21 mouse cellular contexts compared by ENCODE assay signal in the genomic region with DNA sequence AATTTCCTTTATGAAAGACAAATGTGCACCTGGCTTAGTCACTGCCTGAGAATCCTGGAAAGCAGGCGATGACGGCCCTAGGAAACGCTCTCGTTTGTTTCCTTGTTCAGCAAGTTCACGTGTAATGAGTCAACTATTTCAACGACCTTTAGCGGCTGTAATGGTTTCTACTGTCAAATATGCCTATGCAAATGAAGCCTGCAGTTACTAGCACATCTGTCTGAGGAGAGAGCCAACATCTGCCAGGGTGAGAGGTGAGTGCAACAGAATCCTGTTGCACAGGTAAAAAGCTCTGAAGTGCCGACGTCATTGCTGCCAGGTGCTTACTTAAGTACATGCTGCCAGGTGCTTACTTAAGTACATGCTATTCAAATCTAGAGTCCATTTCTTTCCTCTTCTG.
A peak's percentile ranks its signal among the peaks of the same experiment; 100 is the strongest.
DNase-seq lines count a peak whose midpoint lies in the region; TF ChIP-seq lines count a peak whose summit lies in the region.
"Had no signal": no experiment of that assay in that cellular context is flagged by ENCODE, and none has a peak within 500 bp of the region (broad histone marks: within the 10 kb centered on the region; RNA-seq: fewer than 3 reads in every experiment).

No protein-coding gene starts in this region.

- no peaks in the 10 kb centered on the region for H3K9me3 ChIP-seq in CH12.LX (replicated peaks; ENCODE audit: low read length)
- H3K9me3 ChIP-seq: embryonic facial prominence, embryonic 12.5 days; forebrain, embryonic 13.5 days; heart, embryonic 13.5 days; hindbrain, embryonic 12.5 days had no signal

- no peak; the same call in 1 of the 2 replicates for TF ChIP-seq EP300 in CH12.LX (IDR thresholded peaks at IDR 0.05; ENCODE audit: low read length)

- no peak overlapping the region for H3K9ac ChIP-seq in CH12.LX (ENCODE audit: insufficient read depth, low read depth)
- H3K9ac ChIP-seq: embryonic facial prominence, embryonic 12.5 days; forebrain, embryonic 13.5 days; forebrain, postnatal 0 days; heart, embryonic 13.5 days; hindbrain, embryonic 12.5 days had no signal

- in situ Hi-C loops in CH12.LX (cut with MboI; ENCODE audit: low pct_ligation_motif_present, low pct_unique_long_range_greater_than_20kb, low sequenced_read_pairs), result no loop called here

- no peak overlapping the region for H3K27ac ChIP-seq in CH12.LX (ENCODE audit: insufficient read depth, low read depth)
- H3K27ac ChIP-seq: embryonic facial prominence, embryonic 12.5 days; forebrain, embryonic 13.5 days; gastrocnemius, adult 2 months; heart, embryonic 13.5 days; hindbrain, embryonic 12.5 days had no signal

- TF ChIP-seq CTCF in CH12.LX (conservative IDR thresholded peaks at IDR 0.05 in 1 of 2, IDR thresholded peaks at IDR 0.05 in 1 of 2; ENCODE audit: low read depth in 2 of 2, low read length in 2 of 2), result no peak

- no peak; the same call in 1 of the 2 replicates for TF ChIP-seq RAD21 in CH12.LX (IDR thresholded peaks at IDR 0.05; ENCODE audit: low read depth, low read length)

- peaks cover 16 to 53% of the 10 kb centered on the region in 2 experiments for H3K4me1 ChIP-seq in CH12.LX (ENCODE audit: control insufficient read depth in 1 of 2, insufficient read depth in 2 of 2)
- H3K4me1 ChIP-seq: hindbrain, embryonic 12.5 days had no signal

- H3K79me2 ChIP-seq in CH12.LX (replicated peaks; ENCODE audit: control insufficient read depth, extremely low read depth, insufficient read depth, poor library complexity, severe bottlenecking), result no peaks in the 10 kb centered on the region

- H3K4me3 ChIP-seq in CH12.LX (replicated peaks in 1 of 3; ENCODE audit: low read depth in 2 of 3, low read length in 2 of 3, poor library complexity in 1 of 3), result no peak overlapping the region
- H3K4me3 ChIP-seq: embryonic facial prominence, embryonic 12.5 days; forebrain, embryonic 13.5 days; gastrocnemius, adult 2 months; heart, embryonic 13.5 days; hindbrain, embryonic 12.5 days had no signal

- dilution Hi-C loops in CH12.LX (cut with MboI; ENCODE audit: extremely low pct_ligation_motif_present, extremely low pct_unique_long_range_greater_than_20kb, low sequenced_read_pairs), result no loop called here

- H3K27me3 ChIP-seq in CH12.LX (replicated peaks), result no peaks in the 10 kb centered on the region
- H3K27me3 ChIP-seq: embryonic facial prominence, embryonic 12.5 days; forebrain, embryonic 13.5 days; heart, embryonic 13.5 days; hindbrain, embryonic 12.5 days had no signal

- no peaks in the 10 kb centered on the region for H3K36me3 ChIP-seq in CH12.LX (replicated peaks in 1 of 2; ENCODE audit: control insufficient read depth in 1 of 2, insufficient read depth in 1 of 2, low read length in 1 of 2)
- H3K36me3 ChIP-seq: embryonic facial prominence, embryonic 12.5 days; hindbrain, embryonic 12.5 days had no signal

- H3K4me2 ChIP-seq in CH12.LX (ENCODE audit: insufficient read depth, low read depth, poor library complexity, severe bottlenecking), result peak overlapping the region; percentile 17; the same call in 1 of the 2 replicates
- H3K4me2 ChIP-seq: embryonic facial prominence, embryonic 12.5 days; forebrain, embryonic 13.5 days; heart, embryonic 13.5 days; hindbrain, embryonic 12.5 days had no signal

- DNase-seq in kidney, adult 9 months, result peak; percentile 28
- DNase-seq in kidney, postnatal 4 days, result no peak
- peak; percentile 24 for DNase-seq in lung, postnatal 36 days
- no peak for DNase-seq in lung, postnatal 4 days
- DNase-seq in A20 (ENCODE audit: low read depth, low spot score) (peak; percentile 21), CH12.LX (ENCODE audit: extremely low read depth) (peak; percentile 75)
- DNase-seq in thymus, postnatal 36 days, result no peak
- no peak for DNase-seq in cerebellum, postnatal 10 days
- DNase-seq: adrenal gland, postnatal 10 days; B cell, adult 2 months; cerebellum, adult 11 months; cerebellum, adult 8-10 months; cerebellum, postnatal 25 days; forebrain, postnatal 0 days; gastrocnemius, adult 2 months; gastrocnemius, postnatal 25 days; heart, postnatal 4 days had no signal

- no peak for TF ChIP-seq POLR2A in CH12.LX (IDR thresholded peaks at IDR 0.05; ENCODE audit: low read depth, low read length)

TF ChIP-seq in CH12.LX, 34 proteins besides CTCF, POLR2A, EP300 and RAD21:
- TF ChIP-seq NELFE (IDR thresholded peaks at IDR 0.05; ENCODE audit: low read depth, low read length), result no peak
- TF ChIP-seq ZNF384 (IDR thresholded peaks at IDR 0.05; ENCODE audit: low read depth, low read length), result no peak
- peak; percentile 93 for TF ChIP-seq BHLHE40 (IDR thresholded peaks at IDR 0.05; ENCODE audit: low read depth, low read length)
- peak; percentile 49 for TF ChIP-seq JUND (conservative IDR thresholded peaks at IDR 0.05; ENCODE audit: low read depth, low read length)
- TF ChIP-seq HCFC1 (IDR thresholded peaks at IDR 0.05; ENCODE audit: low read depth, low read length), result no peak
- TF ChIP-seq ETS1 (conservative IDR thresholded peaks at IDR 0.05; ENCODE audit: low read depth, low read length), result peak; percentile 73
- TF ChIP-seq TCF12 (IDR thresholded peaks at IDR 0.05; ENCODE audit: low read depth, low read length), result peak; percentile 60; the same call in 1 of the 2 replicates
- peak; percentile 49; the same call in 1 of the 2 replicates for TF ChIP-seq IRF4 (IDR thresholded peaks at IDR 0.05; ENCODE audit: low read depth, low read length)
TF ChIP-seq in CH12.LX: peak in this region for 5.

Comparison
In these comparisons a context has a peak if more than half of its experiments do, and no peak if none do; other contexts are left out.
1. DNase-seq: peak in kidney, adult 9 months (single experiment), lung, postnatal 36 days (single experiment), A20 (single experiment) and CH12.LX (single experiment); none in kidney, postnatal 4 days (0 of 2), lung, postnatal 4 days (0 of 2), thymus, postnatal 36 days (0 of 2) and cerebellum, postnatal 10 days (0 of 2).